Mouse (Mus musculus) small intestine, adult 2 months (tissue): Measurements from ENCODE around the gene Disp2.

Experiments used
- CTCF ChIP-seq: fragments of 200-500 bp; IDR thresholded peaks from 2 replicates; pipeline ENCODE4 v1.5.1; 2012; ENCODE audit warnings: low read depth, mild to moderate bottlenecking, control low read depth, inconsistent platforms, low read length, moderate library complexity, mixed read lengths; ENCODE audit not compliant: insufficient replicate concordance, insufficient read length; ENCODE audit errors: extremely low read depth
- POLR2A ChIP-seq: fragments of 200-500 bp; IDR thresholded peaks from 2 replicates; pipeline ENCODE4 v1.6.1; 2012; ENCODE audit warnings: low read depth, mild to moderate bottlenecking, control low read depth, inconsistent platforms, low read length, moderate library complexity

DNA sequence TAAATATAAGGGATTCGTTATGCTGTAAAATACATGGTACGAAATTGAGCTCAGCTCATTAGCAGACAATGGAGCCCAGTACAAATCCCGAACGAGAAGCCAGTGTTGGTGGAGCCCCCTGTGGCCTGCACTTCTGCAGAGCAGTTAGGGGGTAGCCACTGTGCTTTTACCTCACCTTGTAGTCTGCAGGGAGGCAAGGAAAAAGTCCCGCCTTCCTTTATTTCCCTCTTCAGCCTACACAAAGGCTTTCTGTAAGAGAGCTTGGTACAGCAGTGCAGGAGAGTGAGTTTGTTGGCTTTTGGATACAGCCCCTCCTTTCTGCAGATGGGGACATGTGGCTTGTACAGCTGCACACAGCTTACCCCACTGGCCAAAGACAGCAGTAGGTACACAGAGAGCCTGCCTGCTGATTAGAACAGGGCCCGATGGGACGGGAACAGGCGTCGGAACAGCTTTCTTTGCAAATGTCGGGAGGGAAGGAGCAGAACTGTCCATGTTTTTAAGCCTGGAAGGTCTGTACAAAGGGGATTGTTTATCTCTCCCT lies 30.1 kb upstream of the Disp2 start:
- TF ChIP-seq CTCF (no peak), POLR2A (no peak)
